Mouse (Mus musculus): ENCODE results near the gene Polr2e.

- TF ChIP-seq CTCF (IDR thresholded peaks at IDR 0.05; ENCODE audit: low read depth, low read length) (no peak), POLR2A (IDR thresholded peaks at IDR 0.05; ENCODE audit: extremely low read depth, insufficient read depth, low read length) (no peak)
Observed at GRCm38 (mm10) chr10:80056506-80056905, 16.9 kb upstream of the Polr2e start.
